Mouse (Mus musculus) MEL (cell line): ENCODE data around the gene Adamts15. TPM values are rescaled to one million over a fixed set of nuclear protein-coding genes. Genes with fewer than 3 reads are reported as not detected.

Experiments used
- DNase-seq: peaks from one replicate; pipeline ENCODE4 v3.0.0; 2011; ENCODE audit warnings: low read depth, low spot score
- H3K27ac ChIP-seq: 2 replicates; pipeline ENCODE4 v1.5.1; 2012; ENCODE audit warnings: low read depth, mild to moderate bottlenecking, control low read depth, low read length, moderate library complexity; ENCODE audit not compliant: control insufficient read depth
- H3K27me3 ChIP-seq, 2 experiments: fragments of 150-350 bp in 1 of 2; sonication (generic) in 1 of 2; 2 replicates each; pipeline ENCODE4 v1.6.1; 2012; ENCODE audit warnings: low read length in 2 of 2, mild to moderate bottlenecking in 2 of 2, improper control_type of control experiment in 1 of 2, moderate library complexity in 1 of 2; ENCODE audit not compliant: insufficient read depth in 2 of 2, control insufficient read depth in 1 of 2
- H3K36me3 ChIP-seq, 2 experiments: 2 replicates each; pipeline ENCODE4 v1.6.1; 2012 to 2014; ENCODE audit warnings: low read length in 2 of 2, improper control_type of control experiment in 1 of 2, inconsistent platforms in 1 of 2, mild to moderate bottlenecking in 1 of 2; ENCODE audit not compliant: insufficient read depth in 2 of 2, control insufficient read depth in 1 of 2
- H3K4me1 ChIP-seq, 2 experiments: fragments of 150-350 bp in 1 of 2; sonication (generic) in 1 of 2; 2 replicates each; pipeline ENCODE4 v1.6.1; 2012; ENCODE audit warnings: low read length in 2 of 2, improper control_type of control experiment in 1 of 2, mild to moderate bottlenecking in 1 of 2; ENCODE audit not compliant: insufficient read depth in 2 of 2, control insufficient read depth in 1 of 2
- H3K4me3 ChIP-seq, 2 experiments: fragments of 150-350 bp in 1 of 2; sonication (generic) in 1 of 2; 2 replicates each; pipeline ENCODE4 v1.5.1; 2012; ENCODE audit warnings: low read depth in 2 of 2, low read length in 2 of 2, mild to moderate bottlenecking in 2 of 2, moderate library complexity in 2 of 2, control low read depth in 1 of 2, improper control_type of control experiment in 1 of 2; ENCODE audit not compliant: control insufficient read depth in 1 of 2, insufficient read depth in 1 of 2
- H3K79me2 ChIP-seq: 2 replicates; pipeline ENCODE4 v1.6.1; 2012; ENCODE audit warnings: mild to moderate bottlenecking, low read length, moderate library complexity; ENCODE audit not compliant: control insufficient read depth, poor library complexity, insufficient read depth
- H3K9ac ChIP-seq: 2 replicates; pipeline ENCODE4 v1.6.1; 2012; ENCODE audit warnings: low read depth, mild to moderate bottlenecking, control low read depth, low read length, moderate library complexity; ENCODE audit not compliant: control insufficient read depth, poor library complexity, severe bottlenecking
- H3K9me3 ChIP-seq: fragments of 150-350 bp; sonication (generic); replicated peaks from 2 replicates; pipeline ENCODE4 v1.6.1; 2012; ENCODE audit warnings: mild to moderate bottlenecking, low read length, improper control_type of control experiment, moderate library complexity; ENCODE audit not compliant: insufficient read depth
- CTCF ChIP-seq, 3 experiments: IDR thresholded peaks in 2 of 3; conservative IDR thresholded peaks in 1 of 3; 2 replicates each; pipeline ENCODE4 v1.5.1; 2011 to 2012; ENCODE audit warnings: low read length in 3 of 3, low read depth in 2 of 3, mild to moderate bottlenecking in 2 of 3, improper control_type of control experiment in 1 of 3, inconsistent platforms in 1 of 3, mixed read lengths in 1 of 3, moderate library complexity in 1 of 3; ENCODE audit not compliant: control insufficient read depth in 1 of 3, insufficient read depth in 1 of 3, poor library complexity in 1 of 3, severe bottlenecking in 1 of 3
- ETS1 ChIP-seq: IDR thresholded peaks from 2 replicates; pipeline ENCODE4 v1.6.1; 2012; ENCODE audit warnings: low read depth, mild to moderate bottlenecking, inconsistent platforms, low read length, improper control_type of control experiment, moderate library complexity
- HCFC1 ChIP-seq: IDR thresholded peaks from 2 replicates; pipeline ENCODE4 v1.6.1; 2012; ENCODE audit warnings: low read depth, mild to moderate bottlenecking, inconsistent platforms, low read length, improper control_type of control experiment, moderate library complexity
- MAZ ChIP-seq: IDR thresholded peaks from 2 replicates; pipeline ENCODE4 v1.6.1; 2012; ENCODE audit warnings: low read depth, mild to moderate bottlenecking, inconsistent platforms, low read length, improper control_type of control experiment
- MXI1 ChIP-seq: IDR thresholded peaks from 2 replicates; pipeline ENCODE4 v1.6.1; 2011; ENCODE audit warnings: mild to moderate bottlenecking, low read depth, low read length, improper control_type of control experiment
- NRF1 ChIP-seq: IDR thresholded peaks from 2 replicates; pipeline ENCODE4 v1.6.1; 2014; ENCODE audit warnings: low read depth, mild to moderate bottlenecking, inconsistent platforms, low read length, improper control_type of control experiment, moderate library complexity; ENCODE audit not compliant: poor library complexity, insufficient read depth, severe bottlenecking
- RAD21 ChIP-seq: IDR thresholded peaks from 2 replicates; pipeline ENCODE4 v1.6.1; 2011; ENCODE audit warnings: mild to moderate bottlenecking, low read depth, low read length, improper control_type of control experiment
- SIN3A ChIP-seq: IDR thresholded peaks from 2 replicates; pipeline ENCODE4 v1.6.1; 2012; ENCODE audit warnings: low read length, improper control_type of control experiment, inconsistent platforms
- polyA plus RNA-seq, 2 experiments: library from polyadenylated mRNA; stranded (reverse) in 1 of 2; unstranded in 1 of 2; fragments of >175 nt in 1 of 2; fragments of >200 nt in 1 of 2; gene quantifications; 2 replicates each; pipeline versions ENCODE4 v1.2.1 to v1.2.4; 2012; ENCODE audit warnings: low replicate concordance in 2 of 2, low read depth in 1 of 2; ENCODE audit not compliant: insufficient read length in 2 of 2, insufficient read depth in 1 of 2, missing spikeins in 1 of 2
- total RNA-seq: library from RNA; depleted of rRNA; stranded (reverse); fragments of 300-350 nt; gene quantifications from 2 replicates; pipeline ENCODE4 v1.2.3, GENCODE M21; 2012

Gene Adamts15
- total and polyA plus RNA-seq, 3 experiments: 0.07 TPM; not detected in 2

- DNase-seq: no peak
- Histone ChIP-seq H3K9ac (no peak overlapping the region), H3K27ac (no peak overlapping the region), H3K79me2 (no peaks in the 10 kb centered on the region), H3K9me3 (no peaks in the 10 kb centered on the region), H3K27me3 (no peaks in the 10 kb centered on the region), H3K36me3 (no peaks in the 10 kb centered on the region), H3K4me3 (no peak overlapping the region), H3K4me1 (no peaks in the 10 kb centered on the region)
- TF ChIP-seq HCFC1 (no peak), NRF1 (no peak), ETS1 (no peak), MAZ (no peak)
These were observed 1.5 kb downstream of the Adamts15 start for GRCm38 (mm10) chr9:30920736-30921135.

- H3K9me3 ChIP-seq: no peaks in the 10 kb centered on the region
- no peaks in the 10 kb centered on the region for H3K4me1 ChIP-seq
- no peak overlapping the region for H3K9ac ChIP-seq
- no peaks in the 10 kb centered on the region for H3K27me3 ChIP-seq
- DNase-seq: no peak
- no peaks in the 10 kb centered on the region for H3K79me2 ChIP-seq
- H3K4me3 ChIP-seq: no peak overlapping the region
- H3K36me3 ChIP-seq: no peaks in the 10 kb centered on the region
- no peak overlapping the region for H3K27ac ChIP-seq
- TF ChIP-seq SIN3A: no peak
These were observed 2.6 kb downstream of the Adamts15 start for GRCm38 (mm10) chr9:30919686-30920085.

DNA sequence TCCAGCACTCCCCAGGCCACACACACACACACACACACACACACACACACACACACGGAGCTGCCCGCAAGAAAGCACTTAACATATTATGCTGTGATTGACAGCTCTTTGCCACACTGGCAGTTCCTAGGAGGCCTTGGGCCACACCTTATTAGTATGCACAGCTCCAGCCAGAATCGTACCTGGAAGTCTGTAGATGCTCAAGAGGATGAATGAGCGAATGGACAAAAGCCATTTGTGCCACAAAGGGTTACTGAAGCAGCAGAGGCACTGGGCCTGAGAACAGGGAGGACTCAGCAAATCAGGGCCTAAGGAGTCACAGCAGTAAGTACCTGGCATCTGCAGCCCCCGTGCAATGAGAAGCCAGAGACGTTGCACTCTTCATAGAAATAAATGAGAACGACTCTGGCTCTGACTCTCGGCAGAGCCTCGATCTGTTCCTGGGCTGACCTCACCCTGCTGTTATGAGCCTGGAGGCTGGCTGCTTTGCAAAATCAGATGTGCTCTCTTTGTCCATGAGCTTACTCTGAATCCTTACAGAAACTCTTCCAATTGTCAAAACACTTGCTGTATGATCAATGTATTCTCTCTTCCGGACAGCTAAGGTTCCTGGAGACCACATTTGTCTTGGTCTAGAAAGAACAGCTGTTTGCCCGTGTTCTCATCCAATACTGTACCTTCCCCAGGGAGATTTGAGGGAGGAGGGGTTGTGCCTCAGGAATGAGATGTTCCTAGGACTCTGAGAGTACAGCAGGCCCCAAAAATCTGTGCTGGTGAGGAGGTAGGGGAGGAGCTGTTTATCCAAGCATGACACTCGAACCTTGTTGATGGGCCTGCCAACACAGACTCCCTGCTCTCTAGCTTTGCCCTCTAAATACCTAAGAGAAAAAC lies 3.5 kb downstream of the Adamts15 start:
- H3K4me3 ChIP-seq: no peak overlapping the region
- no peaks in the 10 kb centered on the region for H3K9me3 ChIP-seq
- no peak overlapping the region for H3K9ac ChIP-seq
- H3K79me2 ChIP-seq: no peaks in the 10 kb centered on the region
- H3K36me3 ChIP-seq: no peaks in the 10 kb centered on the region
- H3K27me3 ChIP-seq: no peaks in the 10 kb centered on the region
- H3K27ac ChIP-seq: no peak overlapping the region
- TF ChIP-seq NRF1 (no peak), MXI1 (no peak), CTCF (IDR thresholded peaks at IDR 0.05 in 2 of 3, conservative IDR thresholded peaks at IDR 0.05 in 1 of 3; ENCODE audit: control insufficient read depth in 1 of 3, insufficient read depth in 1 of 3, low read depth in 2 of 3, low read length in 3 of 3, poor library complexity in 1 of 3, severe bottlenecking in 1 of 3) (no peak), RAD21 (no peak)
- no peaks in the 10 kb centered on the region for H3K4me1 ChIP-seq
- no peak for DNase-seq
